Mouse (Mus musculus): ENCODE results near the gene Csnka2ip. TPM values are rescaled to one million over a fixed set of nuclear protein-coding genes. Genes with fewer than 3 reads are reported as not detected.

The Csnka2ip gene
- polyA plus RNA-seq, 1 experiment from 2014 or later = not detected

GRCm38 (mm10) chr16:64585599-64586261, 16.5 kb downstream of the Csnka2ip start:
- no peak overlapping the region for H3K27ac ChIP-seq (ENCODE audit: low read length)
- no peaks in the 10 kb centered on the region; the same call in 1 of the 2 replicates for H3K4me1 ChIP-seq (ENCODE audit: control insufficient read depth, insufficient read depth, low read length)
- no peaks in the 10 kb centered on the region for H3K9me3 ChIP-seq (replicated peaks; ENCODE audit: control insufficient read depth, low read length)
- ATAC-seq (replicated peaks; ENCODE audit: extremely low read depth, insufficient read depth, low FRiP score) = no peak
- H3K4me2 ChIP-seq (ENCODE audit: low read depth, low read length) = no peak overlapping the region
- no peak overlapping the region for H3K9ac ChIP-seq (ENCODE audit: low read length)
- WGBS = 81% methylated on average over 8 of the region's 8 CpGs
- H3K4me3 ChIP-seq (ENCODE audit: low read length) = no peak overlapping the region
- H3K27me3 ChIP-seq (ENCODE audit: control insufficient read depth, insufficient read depth, low read length) = no peaks in the 10 kb centered on the region
- no peaks in the 10 kb centered on the region for H3K36me3 ChIP-seq (ENCODE audit: control insufficient read depth, insufficient read depth)

- no peak for ATAC-seq (replicated peaks; ENCODE audit: extremely low read depth, insufficient read depth, low FRiP score)
- no peak overlapping the region for H3K4me3 ChIP-seq (ENCODE audit: low read length)
- H3K9ac ChIP-seq (ENCODE audit: low read length) = no peak overlapping the region
- 70% methylated on average over 4 of the region's 4 CpGs for WGBS
- H3K27ac ChIP-seq (ENCODE audit: low read length) = no peak overlapping the region
- no peaks in the 10 kb centered on the region for H3K36me3 ChIP-seq (ENCODE audit: control insufficient read depth, insufficient read depth)
- H3K27me3 ChIP-seq (ENCODE audit: control insufficient read depth, insufficient read depth, low read length) = no peaks in the 10 kb centered on the region
- no peaks in the 10 kb centered on the region; the same call in 1 of the 2 replicates for H3K4me1 ChIP-seq (ENCODE audit: control insufficient read depth, insufficient read depth, low read length)
- H3K4me2 ChIP-seq (ENCODE audit: low read depth, low read length) = no peak overlapping the region
- no peaks in the 10 kb centered on the region for H3K9me3 ChIP-seq (replicated peaks; ENCODE audit: control insufficient read depth, low read length)
These were observed 17.6 kb downstream of the Csnka2ip start for GRCm38 (mm10) chr16:64584591-64584990.

GRCm38 (mm10) chr16:64583406-64583805, 18.8 kb downstream of the Csnka2ip start:
- no peaks in the 10 kb centered on the region for H3K36me3 ChIP-seq (ENCODE audit: control insufficient read depth, insufficient read depth)
- no peak overlapping the region for H3K9ac ChIP-seq (ENCODE audit: low read length)
- H3K4me1 ChIP-seq (ENCODE audit: control insufficient read depth, insufficient read depth, low read length) = no peaks in the 10 kb centered on the region; the same call in 1 of the 2 replicates
- no peaks in the 10 kb centered on the region for H3K9me3 ChIP-seq (replicated peaks; ENCODE audit: control insufficient read depth, low read length)
- 54% methylated on average over 3 of the region's 3 CpGs for WGBS
- H3K4me2 ChIP-seq (ENCODE audit: low read depth, low read length) = no peak overlapping the region
- H3K27me3 ChIP-seq (ENCODE audit: control insufficient read depth, insufficient read depth, low read length) = no peaks in the 10 kb centered on the region
- no peak overlapping the region for H3K4me3 ChIP-seq (ENCODE audit: low read length)
- no peak for ATAC-seq (replicated peaks; ENCODE audit: extremely low read depth, insufficient read depth, low FRiP score)
- no peak overlapping the region for H3K27ac ChIP-seq (ENCODE audit: low read length)

GRCm38 (mm10) chr16:64569496-64569895, 32.7 kb downstream of the Csnka2ip start:
- Histone ChIP-seq H3K9ac (ENCODE audit: low read length) (no peak overlapping the region), H3K4me1 (ENCODE audit: control insufficient read depth, insufficient read depth, low read length) (no peaks in the 10 kb centered on the region), H3K36me3 (ENCODE audit: control insufficient read depth, insufficient read depth) (no peaks in the 10 kb centered on the region), H3K4me2 (ENCODE audit: low read depth, low read length) (no peak overlapping the region), H3K9me3 (replicated peaks; ENCODE audit: control insufficient read depth, low read length) (no peaks in the 10 kb centered on the region), H3K27ac (ENCODE audit: low read length) (no peak overlapping the region), H3K4me3 (ENCODE audit: low read length) (no peak overlapping the region), H3K27me3 (ENCODE audit: control insufficient read depth, insufficient read depth, low read length) (no peaks in the 10 kb centered on the region)
- 86% methylated on average over 8 of the region's 8 CpGs for WGBS
- no peak for ATAC-seq (replicated peaks; ENCODE audit: extremely low read depth, insufficient read depth, low FRiP score)

GRCm38 (mm10) chr16:64563081-64563480, 39.1 kb downstream of the Csnka2ip start:
- Histone ChIP-seq H3K27ac (ENCODE audit: low read length) (no peak overlapping the region), H3K36me3 (ENCODE audit: control insufficient read depth, insufficient read depth) (no peaks in the 10 kb centered on the region), H3K27me3 (ENCODE audit: control insufficient read depth, insufficient read depth, low read length) (no peaks in the 10 kb centered on the region), H3K9me3 (replicated peaks; ENCODE audit: control insufficient read depth, low read length) (no peaks in the 10 kb centered on the region), H3K4me1 (ENCODE audit: control insufficient read depth, insufficient read depth, low read length) (no peaks in the 10 kb centered on the region), H3K4me3 (ENCODE audit: low read length) (no peak overlapping the region), H3K4me2 (ENCODE audit: low read depth, low read length) (no peak overlapping the region), H3K9ac (ENCODE audit: low read length) (no peak overlapping the region)
- 43% methylated on average over 1 of the region's 1 CpGs for WGBS
- no peak for ATAC-seq (replicated peaks; ENCODE audit: extremely low read depth, insufficient read depth, low FRiP score)

GRCm38 (mm10) chr16:64558518-64558917, 43.7 kb downstream of the Csnka2ip start:
- no peak overlapping the region for H3K9ac ChIP-seq (ENCODE audit: low read length)
- ATAC-seq (replicated peaks; ENCODE audit: extremely low read depth, insufficient read depth, low FRiP score) = no peak
- H3K4me3 ChIP-seq (ENCODE audit: low read length) = no peak overlapping the region
- WGBS = 85% methylated on average over 2 of the region's 2 CpGs
- H3K4me1 ChIP-seq (ENCODE audit: control insufficient read depth, insufficient read depth, low read length) = no peaks in the 10 kb centered on the region
- no peak overlapping the region for H3K4me2 ChIP-seq (ENCODE audit: low read depth, low read length)
- no peaks in the 10 kb centered on the region for H3K9me3 ChIP-seq (replicated peaks; ENCODE audit: control insufficient read depth, low read length)
- no peaks in the 10 kb centered on the region for H3K27me3 ChIP-seq (ENCODE audit: control insufficient read depth, insufficient read depth, low read length)
- no peaks in the 10 kb centered on the region for H3K36me3 ChIP-seq (ENCODE audit: control insufficient read depth, insufficient read depth)
- no peak overlapping the region for H3K27ac ChIP-seq (ENCODE audit: low read length)

- no peak for ATAC-seq (replicated peaks; ENCODE audit: extremely low read depth, insufficient read depth, low FRiP score)
- Histone ChIP-seq H3K9me3 (replicated peaks; ENCODE audit: control insufficient read depth, low read length) (no peaks in the 10 kb centered on the region), H3K27ac (ENCODE audit: low read length) (no peak overlapping the region), H3K4me1 (ENCODE audit: control insufficient read depth, insufficient read depth, low read length) (no peaks in the 10 kb centered on the region), H3K27me3 (ENCODE audit: control insufficient read depth, insufficient read depth, low read length) (no peaks in the 10 kb centered on the region), H3K36me3 (ENCODE audit: control insufficient read depth, insufficient read depth) (no peaks in the 10 kb centered on the region), H3K4me2 (ENCODE audit: low read depth, low read length) (no peak overlapping the region), H3K9ac (ENCODE audit: low read length) (no peak overlapping the region), H3K4me3 (ENCODE audit: low read length) (no peak overlapping the region)
- 80% methylated on average over 2 of the region's 2 CpGs for WGBS
These were observed 75.3 kb downstream of the Csnka2ip start for GRCm38 (mm10) chr16:64526883-64527282.

GRCm38 (mm10) chr16:64524051-64524645, 78.1 kb downstream of the Csnka2ip start:
- no peaks in the 10 kb centered on the region for H3K4me1 ChIP-seq (ENCODE audit: control insufficient read depth, insufficient read depth, low read length)
- H3K36me3 ChIP-seq (ENCODE audit: control insufficient read depth, insufficient read depth) = no peaks in the 10 kb centered on the region
- H3K27ac ChIP-seq (ENCODE audit: low read length) = no peak overlapping the region
- no peaks in the 10 kb centered on the region for H3K9me3 ChIP-seq (replicated peaks; ENCODE audit: control insufficient read depth, low read length)
- H3K4me3 ChIP-seq (ENCODE audit: low read length) = no peak overlapping the region
- no peaks in the 10 kb centered on the region for H3K27me3 ChIP-seq (ENCODE audit: control insufficient read depth, insufficient read depth, low read length)
- 67% methylated on average over 5 of the region's 5 CpGs for WGBS
- ATAC-seq (replicated peaks; ENCODE audit: extremely low read depth, insufficient read depth, low FRiP score) = no peak
- no peak overlapping the region for H3K4me2 ChIP-seq (ENCODE audit: low read depth, low read length)
- H3K9ac ChIP-seq (ENCODE audit: low read length) = no peak overlapping the region

GRCm38 (mm10) chr16:64513423-64513822, 88.8 kb downstream of the Csnka2ip start:
- Histone ChIP-seq H3K9me3 (replicated peaks; ENCODE audit: control insufficient read depth, low read length) (no peaks in the 10 kb centered on the region), H3K4me2 (ENCODE audit: low read depth, low read length) (no peak overlapping the region), H3K27ac (ENCODE audit: low read length) (no peak overlapping the region), H3K9ac (ENCODE audit: low read length) (no peak overlapping the region), H3K27me3 (ENCODE audit: control insufficient read depth, insufficient read depth, low read length) (no peaks in the 10 kb centered on the region), H3K4me1 (ENCODE audit: control insufficient read depth, insufficient read depth, low read length) (peaks cover 2% of the 10 kb centered on the region; the same call in 1 of the 2 replicates), H3K4me3 (ENCODE audit: low read length) (no peak overlapping the region), H3K36me3 (ENCODE audit: control insufficient read depth, insufficient read depth) (no peaks in the 10 kb centered on the region)
- no peak for ATAC-seq (replicated peaks; ENCODE audit: extremely low read depth, insufficient read depth, low FRiP score)
- 72% methylated on average over 2 of the region's 2 CpGs for WGBS

Measured in heart, embryonic 16.5 days (tissue).